Mouse (Mus musculus) lung, adult 2 months (tissue): ENCODE measurements at regions not wholly inside any gene's neighbourhood (a gene's known extent, or its start where the extent isn't known, plus 50 kb on each side); places are given as distances from the start of the nearest gene placed in this dataset.

Experiments
- CTCF ChIP-seq: fragments of 200-500 bp; IDR thresholded peaks from 2 replicates; pipeline ENCODE4 v1.5.1; 2011; ENCODE audit warnings: mild to moderate bottlenecking, low read length, control low read depth; ENCODE audit not compliant: insufficient read depth
- POLR2A ChIP-seq: fragments of 200-500 bp; IDR thresholded peaks from 2 replicates; pipeline ENCODE4 v1.6.1; 2011; ENCODE audit warnings: low read depth, mild to moderate bottlenecking, control low read depth, low read length, borderline replicate concordance; ENCODE audit errors: extremely low read depth

DNA sequence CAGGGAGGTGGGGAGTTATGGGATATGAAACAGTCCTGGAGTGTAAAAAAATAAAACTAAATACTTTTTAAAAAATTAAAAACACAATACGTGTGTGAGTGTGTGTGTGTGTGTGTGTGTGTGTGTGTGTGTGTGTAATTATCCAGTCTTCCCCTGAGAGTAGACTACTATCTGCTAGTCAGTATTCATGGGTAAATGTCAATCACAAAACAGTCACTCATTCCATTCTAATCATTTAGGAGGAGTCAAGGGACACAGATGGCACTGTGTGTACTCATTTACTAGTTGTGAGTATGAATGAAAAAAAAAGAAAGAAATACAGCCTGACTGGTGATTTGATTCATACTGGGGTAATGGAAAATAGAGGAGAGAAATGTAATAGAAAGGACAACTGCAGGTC is 226.5 kb downstream of the Mpdz start:
- no peak for TF ChIP-seq POLR2A
- TF ChIP-seq CTCF, result no peak
